Mouse (Mus musculus): ENCODE measurements around the gene 4932429P05Rik. TPM values are rescaled to one million over a fixed set of nuclear protein-coding genes. Genes with fewer than 3 reads are reported as not detected.

Gene 4932429P05Rik
- not detected in 2 replicates for polyA plus RNA-seq (2015; fragmentation: Nextera tagmentation; extraction: Ambion mirVana)

DNA sequence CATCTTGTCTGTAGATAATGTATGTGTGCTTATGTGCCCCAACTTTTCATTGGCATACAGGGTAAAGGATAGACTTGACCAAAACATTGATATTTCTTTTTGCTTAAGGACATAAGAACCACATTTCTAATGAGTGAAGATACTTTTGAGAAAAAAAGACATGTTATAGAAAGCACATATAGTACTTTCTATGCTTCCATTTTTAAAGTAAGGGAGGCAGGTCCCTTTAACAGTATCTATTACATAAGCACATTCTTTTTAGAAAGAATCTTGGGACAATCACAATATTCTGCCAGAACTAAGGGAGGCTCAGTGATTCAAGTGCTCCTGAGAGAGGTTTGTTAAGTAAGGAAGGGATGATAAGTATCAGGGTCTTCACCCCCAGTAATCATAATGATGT lies at the start of gene 4932429P05Rik:
TSS of gene 4932429P05Rik (plus strand) at position 301 of the 400 bp plus-strand sequence.
- Histone ChIP-seq H3K27me3 (replicated peaks; ENCODE audit: control insufficient read depth, insufficient read depth, low read length) (no peaks in the 10 kb centered on the region), H3K36me3 (ENCODE audit: control insufficient read depth, insufficient read depth, low read length) (no peaks in the 10 kb centered on the region), H3K4me1 (ENCODE audit: control insufficient read depth, insufficient read depth, low read depth, low read length) (no peaks in the 10 kb centered on the region), H3K9me3 (ENCODE audit: control insufficient read depth, low read length) (no peaks in the 10 kb centered on the region), H3K4me2 (ENCODE audit: low read length) (no peak within 1 kb of the TSS), H3K4me3 (ENCODE audit: low read length) (no peak within 1 kb of the TSS), H3K9ac (ENCODE audit: low read depth, low read length) (no peak within 1 kb of the TSS), H3K27ac (ENCODE audit: low read depth, low read length) (no peak within 1 kb of the TSS)
- ATAC-seq = no peak

Other genes with a start within 250 kb of the 4932429P05Rik start
- not detected in 2 replicates for gene 4930415L06Rik, start 180.6 kb downstream of the 4932429P05Rik start, polyA plus RNA-seq (2015; fragmentation: Nextera tagmentation; extraction: Ambion mirVana)

Measured in hindbrain, embryonic 16.5 days (tissue).